Mouse (Mus musculus): ENCODE data around the gene Lgals3. TPM values are rescaled to one million over a fixed set of nuclear protein-coding genes. Genes with fewer than 3 reads are reported as not detected.

The Lgals3 gene
- polyA plus RNA-seq, 1 experiment from 2014 or later = 8.8 TPM

- ATAC-seq (replicated peaks; ENCODE audit: insufficient number of reproducible peaks, insufficient read depth, low FRiP score, low read depth) = 0 out of 2 replicates have a peak, but pooled peaks have one; percentile 31
- WGBS = 64% methylated on average over 5 of the region's 5 CpGs
- no peak overlapping the region for H3K4me3 ChIP-seq
Observed at GRCm38 (mm10) chr14:47396165-47396652, 28.7 kb downstream of the Lgals3 start.

GRCm38 (mm10) chr14:47402735-47403134, 35.2 kb downstream of the Lgals3 start:
- Histone ChIP-seq H3K36me3 (peaks cover 86% of the 10 kb centered on the region), H3K4me1 (replicated peaks) (no peaks in the 10 kb centered on the region), H3K27ac (no peak overlapping the region), H3K4me2 (no peak overlapping the region), H3K9me3 (replicated peaks) (no peaks in the 10 kb centered on the region), H3K27me3 (no peaks in the 10 kb centered on the region), H3K4me3 (no peak overlapping the region), H3K9ac (no peak overlapping the region)
- WGBS = 91% methylated on average over 8 of the region's 8 CpGs
- ATAC-seq (replicated peaks; ENCODE audit: insufficient number of reproducible peaks, insufficient read depth, low FRiP score, low read depth) = no peak

More at GRCm38 (mm10) chr14:47396165-47396652, 28.7 kb downstream of the Lgals3 start:
- Histone ChIP-seq H3K9ac (no peak overlapping the region), H3K36me3 (peaks cover 86% of the 10 kb centered on the region), H3K9me3 (replicated peaks) (no peaks in the 10 kb centered on the region), H3K4me1 (replicated peaks) (no peaks in the 10 kb centered on the region), H3K4me2 (no peak overlapping the region), H3K27ac (no peak overlapping the region), H3K27me3 (no peaks in the 10 kb centered on the region)

- Histone ChIP-seq H3K27me3 (no peaks in the 10 kb centered on the region), H3K4me3 (no peak overlapping the region), H3K27ac (no peak overlapping the region), H3K36me3 (peaks cover 86% of the 10 kb centered on the region), H3K9me3 (replicated peaks) (no peaks in the 10 kb centered on the region), H3K4me1 (replicated peaks) (no peaks in the 10 kb centered on the region), H3K9ac (no peak overlapping the region), H3K4me2 (no peak overlapping the region)
- ATAC-seq (replicated peaks; ENCODE audit: insufficient number of reproducible peaks, insufficient read depth, low FRiP score, low read depth) = no peak
- WGBS = 88% methylated on average over 9 of the region's 9 CpGs
Observed at GRCm38 (mm10) chr14:47406000-47406399, 38.4 kb downstream of the Lgals3 start.

- Histone ChIP-seq H3K4me1 (replicated peaks) (peaks cover 12% of the 10 kb centered on the region), H3K4me3 (peak overlapping the region; percentile 76), H3K9ac (peak overlapping the region; percentile 49), H3K9me3 (replicated peaks) (no peaks in the 10 kb centered on the region), H3K27me3 (no peaks in the 10 kb centered on the region), H3K27ac (no peak overlapping the region), H3K36me3 (peaks cover 31% of the 10 kb centered on the region), H3K4me2 (peak overlapping the region; percentile 74)
- 36% methylated on average over 3 of the region's 3 CpGs for WGBS
- no peak for ATAC-seq (replicated peaks; ENCODE audit: insufficient number of reproducible peaks, insufficient read depth, low FRiP score, low read depth)
Observed at GRCm38 (mm10) chr14:47417346-47417745, 49.8 kb downstream of the Lgals3 start.

GRCm38 (mm10) chr14:47417775-47418665, 50.5 kb downstream of the Lgals3 start, which contains the start of gene Dlgap5:
Gene Dlgap5 (minus strand): TSS chr14:47418407.
- Histone ChIP-seq H3K27ac (peak within 1 kb of the TSS; percentile 64; the same call in 1 of the 2 replicates), H3K4me1 (replicated peaks) (peaks cover 12% of the 10 kb centered on the region), H3K9me3 (replicated peaks) (no peaks in the 10 kb centered on the region), H3K4me3 (peak within 1 kb of the TSS; percentile 76), H3K36me3 (peaks cover 25% of the 10 kb centered on the region), H3K27me3 (no peaks in the 10 kb centered on the region), H3K9ac (peak within 1 kb of the TSS; percentile 49), H3K4me2 (peak within 1 kb of the TSS; percentile 74)
- peak; percentile 96 for ATAC-seq (replicated peaks; ENCODE audit: insufficient number of reproducible peaks, insufficient read depth, low FRiP score, low read depth)
- WGBS = 2% methylated on average over 36 of the region's 36 CpGs

GRCm38 (mm10) chr14:47418666-47418991, 51.1 kb downstream of the Lgals3 start:
- H3K4me2 ChIP-seq = peak overlapping the region; percentile 74
- H3K27me3 ChIP-seq = no peaks in the 10 kb centered on the region
- peak overlapping the region; percentile 76 for H3K4me3 ChIP-seq
- H3K9me3 ChIP-seq (replicated peaks) = no peaks in the 10 kb centered on the region
- ATAC-seq (replicated peaks; ENCODE audit: insufficient number of reproducible peaks, insufficient read depth, low FRiP score, low read depth) = no peak
- no peak overlapping the region for H3K9ac ChIP-seq
- H3K27ac ChIP-seq = peak overlapping the region; percentile 19; the same call in 1 of the 2 replicates
- peaks cover 12% of the 10 kb centered on the region for H3K4me1 ChIP-seq (replicated peaks)
- WGBS = 45% methylated on average over 5 of the region's 5 CpGs
- H3K36me3 ChIP-seq = peaks cover 24% of the 10 kb centered on the region

- Histone ChIP-seq H3K4me3 (no peak overlapping the region), H3K9ac (no peak overlapping the region), H3K4me1 (replicated peaks) (peaks cover 12% of the 10 kb centered on the region), H3K27ac (0 out of 2 replicates have a peak overlapping the region, but pooled peaks have one; percentile 19), H3K36me3 (peaks cover 19% of the 10 kb centered on the region), H3K9me3 (replicated peaks) (no peaks in the 10 kb centered on the region), H3K27me3 (no peaks in the 10 kb centered on the region), H3K4me2 (no peak overlapping the region)
- ATAC-seq (replicated peaks; ENCODE audit: insufficient number of reproducible peaks, insufficient read depth, low FRiP score, low read depth) = no peak
- 77% methylated on average over 9 of the region's 9 CpGs for WGBS
Observed at GRCm38 (mm10) chr14:47419034-47419625, 51.6 kb downstream of the Lgals3 start.

- Histone ChIP-seq H3K27me3 (no peaks in the 10 kb centered on the region), H3K27ac (no peak overlapping the region), H3K36me3 (peaks cover 12% of the 10 kb centered on the region), H3K9me3 (replicated peaks) (no peaks in the 10 kb centered on the region), H3K4me2 (no peak overlapping the region), H3K9ac (no peak overlapping the region), H3K4me1 (replicated peaks) (peaks cover 12% of the 10 kb centered on the region), H3K4me3 (no peak overlapping the region)
- no peak for ATAC-seq (replicated peaks; ENCODE audit: insufficient number of reproducible peaks, insufficient read depth, low FRiP score, low read depth)
- 93% methylated on average over 24 of the region's 24 CpGs for WGBS
Observed at GRCm38 (mm10) chr14:47419723-47420276, 52.2 kb downstream of the Lgals3 start.

- Histone ChIP-seq H3K36me3 (no peaks in the 10 kb centered on the region), H3K4me3 (no peak overlapping the region), H3K27me3 (no peaks in the 10 kb centered on the region), H3K9me3 (replicated peaks) (no peaks in the 10 kb centered on the region), H3K4me2 (no peak overlapping the region), H3K9ac (no peak overlapping the region), H3K4me1 (replicated peaks) (peaks cover 12% of the 10 kb centered on the region), H3K27ac (no peak overlapping the region)
- no peak for ATAC-seq (replicated peaks; ENCODE audit: insufficient number of reproducible peaks, insufficient read depth, low FRiP score, low read depth)
- WGBS = 41% methylated on average over 2 of the region's 2 CpGs
Observed at GRCm38 (mm10) chr14:47421606-47422005, 54.1 kb downstream of the Lgals3 start.

GRCm38 (mm10) chr14:47422466-47422865, 54.9 kb downstream of the Lgals3 start:
- Histone ChIP-seq H3K36me3 (no peaks in the 10 kb centered on the region), H3K27ac (no peak overlapping the region), H3K4me1 (replicated peaks) (peaks cover 4% of the 10 kb centered on the region), H3K9ac (no peak overlapping the region), H3K4me3 (no peak overlapping the region), H3K4me2 (no peak overlapping the region), H3K9me3 (replicated peaks) (no peaks in the 10 kb centered on the region), H3K27me3 (no peaks in the 10 kb centered on the region)
- 64% methylated on average over 4 of the region's 4 CpGs for WGBS
- no peak for ATAC-seq (replicated peaks; ENCODE audit: insufficient number of reproducible peaks, insufficient read depth, low FRiP score, low read depth)

GRCm38 (mm10) chr14:47432987-47433386, 65.4 kb downstream of the Lgals3 start:
- H3K4me1 ChIP-seq (replicated peaks) = no peaks in the 10 kb centered on the region
- H3K4me3 ChIP-seq = no peak overlapping the region
- H3K36me3 ChIP-seq = no peaks in the 10 kb centered on the region
- no peaks in the 10 kb centered on the region for H3K9me3 ChIP-seq (replicated peaks)
- H3K27me3 ChIP-seq = no peaks in the 10 kb centered on the region
- H3K4me2 ChIP-seq = no peak overlapping the region
- no peak for ATAC-seq (replicated peaks; ENCODE audit: insufficient number of reproducible peaks, insufficient read depth, low FRiP score, low read depth)
- no peak overlapping the region for H3K27ac ChIP-seq
- H3K9ac ChIP-seq = no peak overlapping the region

Measured in heart, embryonic 15.5 days (tissue).